Mouse (Mus musculus) WW6 (cell line): ENCODE results near the gene Baz2b.

Source experiments
- DNase-seq: peaks from one replicate; pipeline ENCODE4 v3.0.0-alpha.2; 2013; ENCODE audit warnings: low read depth, low spot score

Baz2b gene

DNA sequence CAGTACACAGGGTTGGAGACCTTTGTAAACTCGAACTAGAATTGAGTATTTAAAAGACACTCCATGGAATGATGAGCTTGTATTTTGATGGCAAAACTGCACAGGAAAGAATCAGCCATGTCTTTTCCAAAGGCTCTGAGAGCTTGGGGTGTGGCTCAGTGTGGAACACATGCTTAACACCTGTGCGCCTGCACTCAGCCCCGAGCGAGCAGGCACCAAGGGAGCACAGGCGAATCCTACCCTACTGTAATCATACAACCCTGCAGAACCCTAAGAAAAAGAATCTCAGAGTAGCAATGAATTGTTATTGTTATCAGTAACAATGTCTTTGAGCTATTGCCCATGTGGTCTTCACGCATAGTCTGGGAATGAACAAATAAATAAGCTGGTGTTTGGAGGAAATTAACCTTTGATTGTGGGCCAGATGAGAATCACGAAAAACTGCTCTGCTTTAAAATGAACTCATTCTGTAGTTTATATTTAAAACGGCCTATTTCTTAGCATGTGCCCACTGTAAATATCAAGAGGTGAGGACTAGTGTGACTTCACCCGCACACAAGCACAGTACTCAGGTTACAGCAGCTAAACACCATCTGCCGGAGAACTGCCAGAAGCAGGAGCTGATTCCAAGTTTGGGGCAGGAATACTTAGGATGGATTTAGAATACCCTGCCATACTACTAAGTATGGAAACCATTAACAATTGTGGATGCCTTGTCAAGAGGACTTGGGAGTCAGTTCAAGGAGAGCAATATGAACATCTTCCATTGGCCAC, 77.2 kb downstream of the Baz2b start:
- DNase-seq = no peak

DNA sequence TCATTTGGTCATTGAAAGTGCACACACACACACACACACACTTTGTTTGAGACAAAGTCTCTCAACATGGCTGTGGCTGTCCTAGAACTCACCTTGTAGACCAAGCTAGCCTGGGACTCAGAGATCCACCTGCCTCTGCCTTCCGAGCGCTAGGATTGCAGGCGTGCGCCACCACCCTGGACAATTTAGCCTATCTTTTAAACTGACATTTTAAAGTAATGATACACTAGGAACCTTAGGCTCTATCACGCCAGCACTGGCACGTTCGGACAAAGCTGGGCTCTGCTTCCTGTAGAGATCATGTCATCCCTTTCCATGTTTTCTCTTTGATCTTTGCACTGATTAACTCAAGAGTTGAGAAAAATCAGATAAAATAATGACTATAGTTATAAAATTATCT, 81.0 kb downstream of the Baz2b start:
- DNase-seq = no peak

GRCm38 (mm10) chr2:60126831-60127230, 82.8 kb downstream of the Baz2b start:
- DNase-seq = no peak

DNA sequence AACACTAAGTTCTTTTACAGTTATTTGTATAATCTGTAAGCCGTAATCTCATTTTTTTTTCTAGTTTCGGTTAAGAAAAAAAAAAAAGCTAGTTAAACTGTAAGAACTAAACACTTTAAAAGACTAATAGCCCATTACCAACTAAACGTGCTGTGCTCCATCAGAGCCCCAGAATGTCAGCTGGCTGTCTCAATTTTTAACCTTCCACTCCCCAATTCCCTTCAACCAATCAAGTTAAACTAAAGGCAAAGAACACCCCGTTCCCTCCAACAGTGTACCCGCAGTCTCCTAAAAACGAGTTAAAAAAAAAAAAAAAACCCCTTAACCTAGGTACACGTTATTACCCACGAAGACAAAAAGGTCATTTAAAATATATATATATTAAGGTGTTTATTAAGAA, 83.3 kb downstream of the Baz2b start:
- DNase-seq = no peak

DNA sequence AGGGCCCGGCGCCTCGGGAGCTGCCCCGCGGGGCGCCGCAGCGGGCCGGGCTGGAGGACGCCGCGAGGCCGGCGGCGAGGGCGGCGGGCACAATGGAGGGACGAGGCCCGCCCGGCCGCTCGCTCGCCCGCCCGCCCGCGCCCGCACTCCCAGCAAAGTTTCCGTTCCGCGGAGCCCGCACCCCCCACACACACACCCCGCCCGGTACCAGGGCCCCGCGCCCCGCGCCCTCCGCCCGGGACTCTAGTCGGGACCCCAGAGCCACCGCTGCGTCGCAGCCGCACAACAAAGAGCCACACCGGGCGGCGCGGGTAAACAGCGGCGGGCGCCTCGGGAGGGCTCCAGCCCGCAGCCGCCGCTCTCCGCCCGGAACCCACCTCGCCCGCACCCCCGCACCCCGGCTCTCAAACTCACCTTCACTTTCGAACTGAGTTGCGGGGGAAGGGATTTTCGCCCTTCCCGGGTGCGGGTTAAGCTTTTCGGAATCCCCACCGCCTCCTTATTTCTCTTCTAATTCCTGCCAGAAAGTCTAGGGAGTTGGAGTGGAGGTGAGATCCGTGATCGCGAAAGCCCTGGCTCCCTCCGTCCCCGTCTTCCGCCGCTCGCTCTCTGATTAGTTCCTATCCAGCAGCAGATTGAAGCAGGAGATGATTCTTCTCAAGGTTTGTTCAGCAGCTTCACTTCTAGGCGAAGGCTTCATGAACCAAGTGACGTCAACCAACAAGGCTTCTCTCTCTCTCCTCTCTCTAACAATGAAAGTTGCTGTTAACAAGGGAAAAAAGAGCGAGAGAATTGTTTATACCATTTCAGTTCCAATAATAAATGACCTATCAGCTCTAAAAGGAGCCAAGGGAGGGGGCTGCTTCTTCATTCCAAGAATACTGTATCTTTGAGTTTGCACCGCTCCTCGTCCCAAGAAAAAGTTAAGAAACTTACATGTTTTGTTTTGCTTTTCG, 84.3 kb downstream of the Baz2b start:
- no peak for DNase-seq

- DNase-seq = no peak
Observed at GRCm38 (mm10) chr2:60124648-60125048, 85.0 kb downstream of the Baz2b start.

GRCm38 (mm10) chr2:60123911-60124647, 85.6 kb downstream of the Baz2b start:
- DNase-seq = no peak

DNA sequence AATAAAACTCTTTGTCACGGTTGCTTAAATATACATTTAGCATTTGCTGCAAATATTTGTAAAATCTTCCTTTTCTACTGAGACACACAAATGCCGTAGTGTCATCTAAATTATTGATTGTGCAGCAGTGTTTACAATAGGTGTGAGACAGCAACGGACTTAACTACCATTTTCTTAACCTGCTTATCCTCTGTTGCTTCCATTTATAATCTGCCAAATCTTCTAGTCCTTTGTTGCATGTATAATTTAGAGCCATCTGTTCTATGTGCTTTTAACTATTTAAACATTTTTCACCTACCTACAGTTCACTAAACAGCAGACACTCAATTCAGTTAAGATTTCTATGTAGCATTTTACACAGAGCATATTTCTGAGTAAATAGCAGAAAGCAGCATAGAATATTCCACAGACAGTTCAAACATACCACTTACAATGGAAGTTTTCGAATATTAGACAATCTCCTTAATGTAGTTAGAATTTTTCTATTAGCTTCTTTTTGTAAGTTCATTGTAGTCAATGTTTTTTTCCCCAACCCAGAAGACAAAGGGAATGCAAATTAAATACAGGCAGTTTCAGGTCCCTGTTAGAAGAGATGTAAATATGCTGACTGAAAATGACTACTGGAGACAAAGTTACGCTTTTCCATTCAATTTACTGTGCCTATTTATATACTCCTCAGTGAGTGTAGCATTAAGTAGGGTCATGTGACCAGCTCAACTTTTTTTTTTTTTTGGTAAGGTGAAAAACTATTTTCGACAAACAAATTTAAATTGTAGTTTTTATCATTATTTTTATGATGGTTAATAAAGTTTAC, 86.4 kb downstream of the Baz2b start:
- no peak for DNase-seq

DNA sequence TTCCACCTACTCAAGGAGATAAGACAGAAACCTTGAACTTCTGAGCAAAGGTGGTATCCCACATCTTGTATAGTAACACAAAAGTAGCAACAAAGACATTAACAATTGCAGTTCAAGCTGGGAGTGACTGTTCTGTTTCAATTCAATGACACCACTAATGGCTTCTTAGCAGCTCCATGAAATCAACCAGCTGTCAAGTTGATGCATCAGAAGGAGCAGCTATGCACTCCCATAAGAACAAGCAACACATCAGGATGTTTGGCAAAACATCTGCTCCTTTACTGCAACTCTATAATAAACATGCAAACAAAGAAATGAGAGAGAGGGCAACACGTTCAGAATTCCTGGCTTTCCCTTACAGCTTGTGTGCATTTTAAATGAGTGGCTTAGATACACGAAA, 87.5 kb downstream of the Baz2b start:
- no peak for DNase-seq

GRCm38 (mm10) chr2:60120681-60121080, 89.0 kb downstream of the Baz2b start:
- DNase-seq = no peak

- DNase-seq = no peak
Observed at GRCm38 (mm10) chr2:60118684-60119558, 90.7 kb downstream of the Baz2b start.

- no peak for DNase-seq
Observed at GRCm38 (mm10) chr2:60117867-60118266, 91.8 kb downstream of the Baz2b start.

- no peak for DNase-seq
Observed at GRCm38 (mm10) chr2:60115891-60116554, 93.6 kb downstream of the Baz2b start.

- DNase-seq = no peak
Observed at GRCm38 (mm10) chr2:60114901-60115300, 94.7 kb downstream of the Baz2b start.

DNA sequence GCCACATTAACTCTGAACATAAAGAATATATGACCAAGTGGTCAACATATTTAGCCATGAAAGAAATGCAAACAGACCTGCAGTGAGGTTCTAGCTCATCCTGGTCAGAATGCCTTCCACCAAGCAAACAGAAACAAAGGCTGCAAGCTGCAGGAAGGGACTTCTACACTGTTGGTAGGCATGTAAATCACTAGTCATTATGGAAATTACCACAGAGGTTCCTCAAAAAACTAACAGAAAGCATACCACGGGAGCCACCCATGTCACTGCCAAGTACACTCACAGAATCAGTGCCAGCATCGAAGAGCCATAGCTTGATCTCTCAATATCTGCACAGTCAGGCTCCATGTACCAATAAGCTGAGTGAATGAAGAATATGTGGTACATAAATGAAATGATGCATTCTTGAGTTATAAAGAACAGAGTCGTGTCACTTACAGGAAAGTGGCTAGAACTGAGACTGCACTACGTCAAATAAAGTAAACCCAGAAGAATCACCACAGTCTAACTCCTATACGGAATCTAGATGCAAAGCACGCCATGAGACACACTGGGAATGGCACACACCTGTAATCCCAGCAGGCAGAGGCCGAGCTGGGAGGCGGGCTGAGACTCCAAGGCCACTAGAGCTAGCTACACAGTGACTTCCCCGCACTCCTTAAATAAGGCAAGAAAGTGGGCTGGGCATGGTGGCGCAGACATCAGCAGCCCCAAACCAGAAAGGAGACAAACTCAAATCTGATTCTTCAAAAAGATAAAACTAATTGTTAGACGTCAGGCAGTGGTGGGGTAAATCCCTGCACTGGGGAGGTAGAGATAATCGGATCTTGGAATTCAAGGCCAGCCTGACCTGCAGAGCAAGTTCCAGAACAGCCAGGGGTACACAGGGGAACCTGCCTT, 95.7 kb downstream of the Baz2b start:
- DNase-seq = no peak

GRCm38 (mm10) chr2:60112116-60112515, 97.5 kb downstream of the Baz2b start:
- DNase-seq = no peak

DNA sequence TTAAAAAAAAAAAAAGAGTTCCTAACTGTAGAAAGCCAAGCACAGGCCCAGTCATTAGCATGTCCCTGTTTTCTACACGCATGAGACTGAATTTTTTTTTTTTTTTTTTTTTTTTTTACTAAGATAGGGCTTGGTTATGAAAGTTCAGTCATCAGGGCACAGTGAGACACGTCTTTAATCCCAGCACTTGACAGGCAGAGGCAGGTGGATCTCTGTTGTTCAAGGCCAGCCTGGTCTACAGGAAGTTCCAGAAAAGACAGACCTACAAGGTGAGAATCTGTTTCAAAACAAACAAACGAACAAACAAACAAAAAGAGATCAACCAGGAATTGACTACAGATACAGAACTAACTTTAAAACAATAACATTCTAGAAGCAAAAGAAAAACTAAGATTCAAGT, 100.6 kb downstream of the Baz2b start:
- no peak for DNase-seq

DNA sequence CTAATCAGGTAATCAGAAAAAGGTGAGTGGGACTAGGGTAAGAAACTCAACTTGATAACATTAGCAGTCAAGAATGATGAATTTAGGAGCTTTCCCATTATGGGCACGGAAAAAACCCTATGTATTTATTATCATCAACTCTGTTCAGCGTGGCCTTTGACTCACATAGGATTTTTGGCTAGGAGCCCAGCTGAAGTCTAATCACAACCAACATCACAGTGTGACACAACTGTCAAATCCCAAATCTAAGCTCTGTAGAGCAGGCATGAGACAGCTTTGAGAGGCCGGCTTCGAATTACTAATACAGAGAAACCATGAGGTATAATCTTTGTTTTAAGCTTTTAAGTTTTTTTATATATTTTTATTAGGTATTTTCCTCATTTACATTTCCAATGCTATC, 113.0 kb downstream of the Baz2b start:
- DNase-seq = no peak

DNA sequence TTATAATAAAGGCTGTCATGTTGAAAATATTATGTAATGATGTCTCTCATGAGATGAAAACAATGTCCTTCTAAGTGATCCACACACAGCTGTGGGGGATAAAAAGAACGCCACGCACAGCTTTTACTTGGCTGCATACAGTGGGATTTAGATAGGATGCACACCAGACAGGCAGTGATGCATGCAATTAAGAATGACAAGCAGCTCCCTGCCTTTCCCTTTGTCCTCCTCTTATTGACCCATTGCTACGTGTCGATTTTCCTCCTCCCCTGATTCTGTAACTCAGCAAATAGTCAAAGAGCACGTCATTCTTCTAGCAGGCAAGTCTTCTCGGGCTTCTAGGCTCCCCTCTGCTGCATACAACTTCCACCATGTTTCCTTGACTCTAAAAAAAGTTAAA, 119.4 kb downstream of the Baz2b start:
- no peak for DNase-seq
